Mouse (Mus musculus) heart, postnatal 0 days (tissue): Measurements from ENCODE around the gene Epha8. TPM values are rescaled to one million over a fixed set of nuclear protein-coding genes. Genes with fewer than 3 reads are reported as not detected.

Experiments
- ATAC-seq: fragments of 200-750 bp; cut with Nextera tagmentation; 2 replicates; pipeline ENCODE4 v1.8.0; 2017; ENCODE audit warnings: low read depth, moderate number of reproducible peaks, moderate library complexity; ENCODE audit not compliant: insufficient read depth
- DNase-seq: peaks from one replicate; pipeline ENCODE4 v3.0.0-alpha.2; 2016; ENCODE audit warnings: low spot score
- H3K27ac ChIP-seq: fragments of 300-500 bp; sonication (generic); 2 replicates; pipeline ENCODE4 v1.5.1; 2014; ENCODE audit warnings: low read depth, mild to moderate bottlenecking
- H3K27me3 ChIP-seq: fragments of 300-500 bp; sonication (generic); 2 replicates; pipeline ENCODE4 v1.6.1; 2014; ENCODE audit warnings: low read length, mixed read lengths; ENCODE audit not compliant: control insufficient read depth, insufficient read depth
- H3K36me3 ChIP-seq: fragments of 300-500 bp; sonication (generic); replicated peaks from 2 replicates; pipeline ENCODE4 v1.6.1; 2014; ENCODE audit warnings: low read length, mixed read lengths; ENCODE audit not compliant: control insufficient read depth, insufficient read depth
- H3K4me1 ChIP-seq: fragments of 300-500 bp; sonication (generic); 2 replicates; pipeline ENCODE4 v1.6.1; 2014; ENCODE audit warnings: antibody characterized with exemption; ENCODE audit not compliant: control insufficient read depth, insufficient read depth
- H3K4me2 ChIP-seq: fragments of 300-500 bp; sonication (generic); 2 replicates; pipeline ENCODE4 v1.6.1; 2014; ENCODE audit warnings: low read depth, mild to moderate bottlenecking, low read length, moderate library complexity
- H3K4me3 ChIP-seq: fragments of 300-500 bp; sonication (generic); 2 replicates; pipeline ENCODE4 v1.5.1; 2014; ENCODE audit warnings: low read depth, low read length
- H3K9ac ChIP-seq: fragments of 300-500 bp; sonication (generic); replicated peaks from 2 replicates; pipeline ENCODE4 v1.6.1; 2014; ENCODE audit warnings: low read depth, low read length, mixed read lengths
- H3K9me3 ChIP-seq: fragments of 300-500 bp; sonication (generic); replicated peaks from 2 replicates; pipeline ENCODE4 v1.6.1; 2016; ENCODE audit warnings: low read length; ENCODE audit not compliant: control insufficient read depth
- CTCF ChIP-seq: IDR thresholded peaks from 2 replicates; pipeline ENCODE4 v1.5.1; 2016; ENCODE audit warnings: antibody characterized with exemption, control low read depth, low read depth
- EP300 ChIP-seq: IDR thresholded peaks from 2 replicates; pipeline ENCODE4 v1.6.1; 2016; ENCODE audit warnings: antibody characterized with exemption, low read depth
- WGBS: fragments of 180-500 bp; shearing (Covaris S2); extraction: QIAGEN DNeasy Blood & Tissue Kit; methylation state at CpG from one replicate; pipeline ENCODE4 v1.1.7; 2014; 5-methylcytosine and 5-hydroxymethylcytosine counted together
- polyA plus RNA-seq: library from polyadenylated mRNA; unstranded; fragments of >200 nt; fragmentation: Nextera tagmentation; extraction: Ambion mirVana; gene quantifications from 2 replicates; pipeline ENCODE4 v1.2.1, GENCODE M21; 2015
- total RNA-seq: library from RNA; depleted of rRNA; stranded (reverse); fragments of >200 nt; gene quantifications from 2 replicates; pipeline ENCODE4 v1.2.3, GENCODE M21; 2014; ENCODE audit warnings: low replicate concordance

The Epha8 gene
- total and polyA plus RNA-seq, 2 experiments from 2014 or later = 0.08 TPM; not detected in 1

DNA sequence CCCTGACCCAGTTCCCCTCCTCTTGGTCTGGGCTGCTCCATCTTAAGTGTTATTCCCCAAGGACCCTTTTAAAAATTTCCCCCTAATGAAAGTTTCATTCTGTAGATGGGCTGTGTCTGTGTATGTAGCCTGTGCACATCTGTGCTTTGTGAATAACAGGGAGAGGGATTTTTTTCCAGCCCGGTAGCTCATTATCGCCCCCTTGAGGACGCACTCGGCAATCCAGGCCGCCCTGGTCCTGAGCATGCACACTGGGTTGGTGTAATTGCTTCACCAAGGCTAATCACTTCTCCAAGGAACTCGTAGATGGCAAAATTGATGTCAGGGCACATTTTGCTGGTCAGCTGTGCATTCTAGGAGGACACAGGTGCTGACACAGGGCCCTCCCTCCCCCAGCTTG lies 14.3 kb upstream of the Epha8 start:
- Histone ChIP-seq H3K36me3 (no peaks in the 10 kb centered on the region), H3K4me1 (no peaks in the 10 kb centered on the region), H3K27ac (no peak overlapping the region), H3K9ac (no peak overlapping the region), H3K27me3 (peaks cover 77% of the 10 kb centered on the region), H3K9me3 (no peaks in the 10 kb centered on the region), H3K4me2 (no peak overlapping the region), H3K4me3 (no peak overlapping the region)
- TF ChIP-seq CTCF (peak; percentile 34), EP300 (no peak)
- WGBS = 8% methylated on average over 6 of the region's 6 CpGs
- ATAC-seq = no peak
- no peak for DNase-seq

DNA sequence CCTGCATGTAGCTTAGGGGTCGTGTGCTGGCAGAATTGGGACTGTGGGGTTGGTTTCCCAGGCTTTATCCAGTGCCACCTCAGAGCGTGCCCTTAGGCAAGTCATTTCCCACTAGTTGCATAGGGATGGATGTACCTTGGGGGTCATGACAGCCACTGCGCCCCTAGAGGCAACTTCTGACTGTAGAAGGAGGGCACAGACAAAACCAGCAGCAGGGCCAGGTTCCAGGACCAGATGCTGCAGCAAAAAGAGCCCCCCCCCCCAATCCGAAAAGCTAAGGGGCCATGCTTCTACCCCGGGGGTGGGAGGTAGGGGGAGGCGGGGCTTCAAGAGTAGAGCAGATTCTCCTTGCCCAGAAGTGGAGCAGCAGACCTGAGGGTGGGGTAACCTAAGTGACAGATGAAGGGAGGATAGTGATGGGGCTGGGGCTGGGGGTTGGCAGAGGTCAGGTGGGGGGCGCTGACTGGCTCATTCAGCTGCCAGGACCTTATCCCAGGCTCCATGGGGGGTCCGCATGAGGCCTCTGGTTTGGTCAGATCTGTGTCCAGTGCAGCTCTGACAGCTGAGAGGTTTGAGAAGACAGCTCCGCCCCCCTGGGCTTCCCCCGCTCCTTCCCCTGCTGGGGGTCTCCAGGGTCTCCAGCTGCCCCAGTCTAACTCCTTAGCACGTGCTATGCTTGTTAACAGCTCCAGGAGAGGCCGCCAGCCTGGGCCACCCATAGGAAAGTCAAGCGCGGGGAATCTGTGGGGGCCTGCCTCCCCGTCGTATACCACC lies 13.1 kb upstream of the Epha8 start:
- no peak for ATAC-seq

DNA sequence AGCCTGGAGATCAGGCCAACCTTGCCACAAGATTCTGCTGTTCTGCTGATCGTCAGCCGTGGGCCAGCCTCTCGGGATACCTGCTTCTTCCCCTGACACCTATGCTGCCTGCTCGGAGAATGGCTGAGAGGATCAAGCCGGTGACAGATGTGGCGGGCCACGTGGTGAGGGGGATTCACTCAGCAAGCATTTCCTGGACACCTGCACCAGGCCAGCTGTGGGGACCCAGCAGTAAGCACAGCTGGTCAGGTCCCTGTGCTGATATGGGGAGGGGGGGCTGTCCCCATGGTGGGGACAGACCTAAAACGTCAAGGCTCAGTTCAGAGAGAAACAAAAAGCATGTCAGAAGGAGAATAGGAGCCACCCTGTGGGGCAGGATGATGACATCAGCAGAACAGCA lies 12.5 kb upstream of the Epha8 start:
- no peak for DNase-seq
- Histone ChIP-seq H3K9me3 (no peaks in the 10 kb centered on the region), H3K4me3 (no peak overlapping the region), H3K27me3 (peaks cover 90% of the 10 kb centered on the region), H3K4me1 (no peaks in the 10 kb centered on the region; the same call in 1 of the 2 replicates), H3K9ac (no peak overlapping the region), H3K27ac (no peak overlapping the region), H3K36me3 (no peaks in the 10 kb centered on the region), H3K4me2 (no peak overlapping the region)
- ATAC-seq = no peak
- TF ChIP-seq CTCF (no peak), EP300 (no peak)
- WGBS = 28% methylated on average over 8 of the region's 8 CpGs

More for the DNA sequence above, 13.1 kb upstream of the Epha8 start:
- no peak overlapping the region for H3K4me2 ChIP-seq
- H3K36me3 ChIP-seq = no peaks in the 10 kb centered on the region
- 28% methylated on average over 16 of the region's 16 CpGs for WGBS
- no peak overlapping the region for H3K4me3 ChIP-seq
- DNase-seq = no peak
- no peaks in the 10 kb centered on the region for H3K9me3 ChIP-seq
- no peak overlapping the region for H3K9ac ChIP-seq
- no peak overlapping the region for H3K27ac ChIP-seq
- peaks cover 84% of the 10 kb centered on the region for H3K27me3 ChIP-seq
- no peaks in the 10 kb centered on the region; the same call in 1 of the 2 replicates for H3K4me1 ChIP-seq
- TF ChIP-seq CTCF = no peak
- no peak for TF ChIP-seq EP300

DNA sequence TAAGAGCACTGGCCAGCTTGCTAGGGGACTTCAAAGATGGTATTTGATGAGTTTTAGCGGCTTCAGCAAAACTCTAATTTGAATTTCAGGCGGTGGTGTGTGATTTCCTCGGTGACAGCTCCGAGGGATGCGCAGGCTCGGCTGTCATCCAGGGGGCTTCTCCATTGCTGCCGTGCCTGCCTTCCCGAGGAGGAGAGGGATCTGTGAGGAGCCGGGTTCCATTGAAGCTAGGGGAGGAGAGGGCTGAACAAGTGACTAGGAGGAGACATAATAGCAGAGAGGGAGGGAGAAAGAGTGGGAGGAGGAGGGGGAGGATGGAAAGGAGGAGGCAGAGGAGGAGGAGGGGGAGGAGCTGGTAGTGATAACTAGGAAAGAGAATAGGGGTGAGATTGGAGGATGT lies 10.9 kb upstream of the Epha8 start:
- peaks cover 96% of the 10 kb centered on the region for H3K27me3 ChIP-seq
- no peaks in the 10 kb centered on the region; the same call in 1 of the 2 replicates for H3K4me1 ChIP-seq
- TF ChIP-seq EP300 = no peak
- no peak for TF ChIP-seq CTCF
- H3K4me3 ChIP-seq = no peak overlapping the region
- H3K4me2 ChIP-seq = no peak overlapping the region
- 32% methylated on average over 9 of the region's 9 CpGs for WGBS
- H3K9ac ChIP-seq = no peak overlapping the region
- ATAC-seq (no peak), DNase-seq (no peak)
- no peaks in the 10 kb centered on the region for H3K9me3 ChIP-seq
- no peaks in the 10 kb centered on the region for H3K36me3 ChIP-seq
- H3K27ac ChIP-seq = no peak overlapping the region

DNA sequence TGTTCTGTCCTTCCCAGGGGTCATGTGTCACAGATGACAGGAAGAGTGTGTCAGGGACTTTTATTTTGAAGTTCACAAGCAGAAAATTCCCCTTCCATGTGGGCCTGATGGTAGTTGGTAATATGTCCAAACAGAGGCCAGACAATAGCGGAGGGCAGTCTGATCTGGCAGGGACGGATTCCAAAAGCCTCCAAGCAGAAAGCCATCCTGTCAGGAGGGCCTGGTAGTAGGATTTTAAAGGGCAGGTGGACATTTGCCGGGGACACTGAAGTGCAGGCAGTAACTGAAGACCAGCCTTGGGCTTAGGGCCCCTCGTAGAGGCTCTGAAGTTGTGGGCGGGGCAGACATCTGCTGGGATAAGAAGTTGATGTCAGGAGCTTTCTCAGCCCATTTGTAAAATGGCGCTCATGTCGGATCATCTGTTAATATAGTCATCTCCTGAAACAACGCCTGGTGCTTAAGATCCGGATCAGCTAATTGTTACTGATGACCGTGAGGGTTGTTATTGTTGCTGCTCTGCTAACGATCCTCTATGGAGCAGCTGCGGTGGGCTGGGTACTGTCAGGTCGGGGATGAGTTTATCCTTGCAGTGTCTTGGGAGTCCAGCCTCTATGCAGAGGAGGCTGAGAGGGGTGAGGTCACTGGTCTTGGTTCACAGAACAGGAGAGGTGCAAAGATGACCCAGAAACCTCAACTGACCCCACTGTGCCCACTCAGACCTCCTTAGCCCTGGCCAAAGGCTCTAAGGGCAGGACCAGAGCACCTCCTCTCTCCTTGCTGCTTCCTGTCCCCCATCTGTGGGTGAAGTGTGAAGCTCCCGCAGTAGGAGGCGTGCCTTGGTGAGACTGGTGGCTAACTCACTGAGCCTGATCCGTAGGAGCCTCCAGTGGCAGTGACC lies 10.1 kb upstream of the Epha8 start:
- H3K4me3 ChIP-seq = no peak overlapping the region
- H3K9ac ChIP-seq = no peak overlapping the region
- TF ChIP-seq CTCF = no peak
- H3K27me3 ChIP-seq = peaks cover 92% of the 10 kb centered on the region
- H3K9me3 ChIP-seq = no peaks in the 10 kb centered on the region
- no peaks in the 10 kb centered on the region; the same call in 1 of the 2 replicates for H3K4me1 ChIP-seq
- H3K4me2 ChIP-seq = no peak overlapping the region
- DNase-seq = no peak
- 33% methylated on average over 16 of the region's 16 CpGs for WGBS
- H3K27ac ChIP-seq = no peak overlapping the region
- ATAC-seq = no peak
- no peaks in the 10 kb centered on the region for H3K36me3 ChIP-seq
